Mouse (Mus musculus): ENCODE results near the gene Ube2m.

- no peak for TF ChIP-seq GATA1 (IDR thresholded peaks at IDR 0.05; ENCODE audit: borderline replicate concordance, low read length)
- TF ChIP-seq FLI1 (IDR thresholded peaks at IDR 0.05; ENCODE audit: low read length), result no peak
Measured at GRCm38 (mm10) chr7:13015217-13015616, 22.9 kb downstream of the Ube2m start.

All from megakaryocyte, embryonic 14.5 days (primary cell).